Mouse (Mus musculus): ENCODE measurements around the gene Spaca9. TPM values are rescaled to one million over a fixed set of nuclear protein-coding genes. Genes with fewer than 3 reads are reported as not detected.
A peak's percentile ranks its signal among the peaks of the same experiment; 100 is the strongest.

The Spaca9 gene
- total and polyA plus RNA-seq, 3 experiments = 1.7 TPM; not detected in 2

GRCm38 (mm10) chr2:28662891-28663290 lies 36.6 kb downstream of the Spaca9 start:
- no peaks in the 10 kb centered on the region for H3K79me2 ChIP-seq (replicated peaks; ENCODE audit: control insufficient read depth, insufficient read depth, low read length)
- no peaks in the 10 kb centered on the region for H3K4me1 ChIP-seq (ENCODE audit: control insufficient read depth, insufficient read depth, low read length)
- no peak overlapping the region for H3K9ac ChIP-seq (ENCODE audit: low read depth, low read length)
- no peaks in the 10 kb centered on the region for H3K36me3 ChIP-seq (ENCODE audit: control insufficient read depth, insufficient read depth, low read length)
- DNase-seq = no peak
- intact Hi-C loops (cut with DNase I) = no loop called here
- H3K4me3 ChIP-seq = no peak overlapping the region
- H3K27me3 ChIP-seq (ENCODE audit: control insufficient read depth, insufficient read depth, low read length) = no peaks in the 10 kb centered on the region
- H3K27ac ChIP-seq = no peak overlapping the region
- TF ChIP-seq CTCF (IDR thresholded peaks at IDR 0.05) (no peak), POLR2A (IDR thresholded peaks at IDR 0.05; ENCODE audit: insufficient read depth, low read depth, low read length) (no peak), EP300 (IDR thresholded peaks at IDR 0.05; ENCODE audit: insufficient read depth, low read depth, low read length) (no peak)
- WGBS = 94% methylated on average over 3 of the region's 3 CpGs

GRCm38 (mm10) chr2:28656216-28656615 lies 43.3 kb downstream of the Spaca9 start:
- Histone ChIP-seq H3K4me1 (ENCODE audit: control insufficient read depth, insufficient read depth, low read length) (no peaks in the 10 kb centered on the region), H3K27ac (no peak overlapping the region), H3K36me3 (ENCODE audit: control insufficient read depth, insufficient read depth, low read length) (no peaks in the 10 kb centered on the region), H3K9ac (ENCODE audit: low read depth, low read length) (no peak overlapping the region), H3K4me3 (no peak overlapping the region), H3K79me2 (replicated peaks; ENCODE audit: control insufficient read depth, insufficient read depth, low read length) (peaks cover 4% of the 10 kb centered on the region; the same call in 1 of the 2 replicates), H3K27me3 (ENCODE audit: control insufficient read depth, insufficient read depth, low read length) (no peaks in the 10 kb centered on the region)
- 77% methylated on average over 8 of the region's 8 CpGs for WGBS
- DNase-seq = no peak
- intact Hi-C loops (cut with DNase I) = no loop called here
- TF ChIP-seq POLR2A (IDR thresholded peaks at IDR 0.05; ENCODE audit: insufficient read depth, low read depth, low read length) = no peak
- TF ChIP-seq CTCF (IDR thresholded peaks at IDR 0.05) = no peak
- no peak for TF ChIP-seq EP300 (IDR thresholded peaks at IDR 0.05; ENCODE audit: insufficient read depth, low read depth, low read length)

GRCm38 (mm10) chr2:28654295-28654694 lies 45.2 kb downstream of the Spaca9 start:
- TF ChIP-seq EP300 (IDR thresholded peaks at IDR 0.05; ENCODE audit: insufficient read depth, low read depth, low read length) (no peak), CTCF (IDR thresholded peaks at IDR 0.05) (peak; percentile 60), POLR2A (IDR thresholded peaks at IDR 0.05; ENCODE audit: insufficient read depth, low read depth, low read length) (no peak)
- Histone ChIP-seq H3K4me1 (ENCODE audit: control insufficient read depth, insufficient read depth, low read length) (peaks cover 3% of the 10 kb centered on the region), H3K27ac (no peak overlapping the region), H3K9ac (ENCODE audit: low read depth, low read length) (no peak overlapping the region), H3K27me3 (ENCODE audit: control insufficient read depth, insufficient read depth, low read length) (no peaks in the 10 kb centered on the region), H3K79me2 (replicated peaks; ENCODE audit: control insufficient read depth, insufficient read depth, low read length) (peaks cover 7% of the 10 kb centered on the region; the same call in 1 of the 2 replicates), H3K36me3 (ENCODE audit: control insufficient read depth, insufficient read depth, low read length) (no peaks in the 10 kb centered on the region), H3K4me3 (no peak overlapping the region)
- no peak for DNase-seq
- WGBS = 69% methylated on average over 2 of the region's 2 CpGs
- intact Hi-C loops (cut with DNase I) = no loop called here

- no peak overlapping the region for H3K4me3 ChIP-seq
- no peak overlapping the region for H3K9ac ChIP-seq (ENCODE audit: low read depth, low read length)
- peaks cover 3% of the 10 kb centered on the region for H3K4me1 ChIP-seq (ENCODE audit: control insufficient read depth, insufficient read depth, low read length)
- peaks cover 7% of the 10 kb centered on the region; the same call in 1 of the 2 replicates for H3K79me2 ChIP-seq (replicated peaks; ENCODE audit: control insufficient read depth, insufficient read depth, low read length)
- H3K27me3 ChIP-seq (ENCODE audit: control insufficient read depth, insufficient read depth, low read length) = no peaks in the 10 kb centered on the region
- H3K27ac ChIP-seq = no peak overlapping the region
- intact Hi-C loops (cut with DNase I) = no loop called here
- WGBS = 95% methylated on average over 7 of the region's 7 CpGs
- no peaks in the 10 kb centered on the region for H3K36me3 ChIP-seq (ENCODE audit: control insufficient read depth, insufficient read depth, low read length)
- DNase-seq = no peak
- no peak for TF ChIP-seq POLR2A (IDR thresholded peaks at IDR 0.05; ENCODE audit: insufficient read depth, low read depth, low read length)
Observed at GRCm38 (mm10) chr2:28653351-28653750, 46.2 kb downstream of the Spaca9 start.

- Histone ChIP-seq H3K27me3 (ENCODE audit: control insufficient read depth, insufficient read depth, low read length) (no peaks in the 10 kb centered on the region), H3K36me3 (ENCODE audit: control insufficient read depth, insufficient read depth, low read length) (no peaks in the 10 kb centered on the region), H3K4me1 (ENCODE audit: control insufficient read depth, insufficient read depth, low read length) (peaks cover 3% of the 10 kb centered on the region), H3K79me2 (replicated peaks; ENCODE audit: control insufficient read depth, insufficient read depth, low read length) (peaks cover 10% of the 10 kb centered on the region), H3K9ac (ENCODE audit: low read depth, low read length) (no peak overlapping the region), H3K4me3 (no peak overlapping the region), H3K27ac (no peak overlapping the region)
- TF ChIP-seq EP300 (IDR thresholded peaks at IDR 0.05; ENCODE audit: insufficient read depth, low read depth, low read length) = no peak
- no peak for TF ChIP-seq POLR2A (IDR thresholded peaks at IDR 0.05; ENCODE audit: insufficient read depth, low read depth, low read length)
- TF ChIP-seq CTCF (IDR thresholded peaks at IDR 0.05) = no peak
- no peak for DNase-seq
- intact Hi-C loops (cut with DNase I) = no loop called here
Observed at GRCm38 (mm10) chr2:28650526-28650925, 49.0 kb downstream of the Spaca9 start.

- WGBS = 91% methylated on average over 3 of the region's 3 CpGs
Observed at GRCm38 (mm10) chr2:28643081-28643480, 56.4 kb downstream of the Spaca9 start.

More at GRCm38 (mm10) chr2:28643081-28643480, 56.4 kb downstream of the Spaca9 start:
- Histone ChIP-seq H3K36me3 (ENCODE audit: control insufficient read depth, insufficient read depth, low read length) (no peaks in the 10 kb centered on the region), H3K4me1 (ENCODE audit: control insufficient read depth, insufficient read depth, low read length) (no peaks in the 10 kb centered on the region), H3K27ac (no peak overlapping the region), H3K9ac (ENCODE audit: low read depth, low read length) (no peak overlapping the region), H3K27me3 (ENCODE audit: control insufficient read depth, insufficient read depth, low read length) (no peaks in the 10 kb centered on the region), H3K4me3 (no peak overlapping the region), H3K79me2 (replicated peaks; ENCODE audit: control insufficient read depth, insufficient read depth, low read length) (peaks cover 7% of the 10 kb centered on the region)
- intact Hi-C loops (cut with DNase I) = loop anchor here (5.0 kb wide), 2 partner anchors 56 to 131 kb away; partner anchors contain the start of gene Ralgds
- DNase-seq = no peak
- TF ChIP-seq POLR2A (IDR thresholded peaks at IDR 0.05; ENCODE audit: insufficient read depth, low read depth, low read length) = no peak
- TF ChIP-seq EP300 (IDR thresholded peaks at IDR 0.05; ENCODE audit: insufficient read depth, low read depth, low read length) = no peak
- TF ChIP-seq CTCF (IDR thresholded peaks at IDR 0.05) = no peak

Small RNA genes lying within 50 kb of the gene (microRNA-seq; reads per million reads assigned to microRNA genes)
- gene Mir3088 = 0 reads per million in 2 experiments

Other genes with a start within 250 kb of the Spaca9 start
- gene 1700007K13Rik, start 233.4 kb downstream of the Spaca9 start, total RNA-seq (2021) = not detected
- gene 1700007K13Rik, start 233.4 kb downstream of the Spaca9 start, polyA plus RNA-seq (2012; rRNA removed) = 0.94 TPM in 1 of 2 replicates, not detected in the other
- 10 to 100 TPM; 42.1 to 43.0 TPM for gene Mrps2, start 231.7 kb downstream of the Spaca9 start, total RNA-seq (2021)
- 47.8 and 68.2 TPM in 2 replicates for gene Mrps2, start 231.7 kb downstream of the Spaca9 start, polyA plus RNA-seq (2012; rRNA removed)
- 1 to 10 TPM; 1.8 to 2.1 TPM for gene Gbgt1, start 202.8 kb downstream of the Spaca9 start, total RNA-seq (2021)
- gene Gbgt1, start 202.8 kb downstream of the Spaca9 start, polyA plus RNA-seq (2012; rRNA removed) = 1.3 and 2.2 TPM in 2 replicates
- 1 to 10 TPM; 1.0 to 1.7 TPM for gene Gm10134, start 193.6 kb downstream of the Spaca9 start, total RNA-seq (2021)
- gene Gm10134, start 193.6 kb downstream of the Spaca9 start, polyA plus RNA-seq (2012; rRNA removed) = 0.47 TPM in 1 of 2 replicates, not detected in the other
- 10 to 100 TPM in 1 of 2 experiments, 1 to 10 TPM in 1; 9.7 to 12.2 TPM for gene Ralgds, start 186.6 kb downstream of the Spaca9 start, total RNA-seq (2021)
- 19.5 and 24.8 TPM in 2 replicates for gene Ralgds, start 186.6 kb downstream of the Spaca9 start, polyA plus RNA-seq (2012; rRNA removed)
- gene Cel, start 136.3 kb downstream of the Spaca9 start, total RNA-seq (2021) = not detected
- gene Cel, start 136.3 kb downstream of the Spaca9 start, polyA plus RNA-seq (2012; rRNA removed) = not detected in 2 replicates
- 10 to 100 TPM; 11.0 to 12.2 TPM for gene Gtf3c5, start 116.0 kb downstream of the Spaca9 start, total RNA-seq (2021)
- 14.3 and 21.9 TPM in 2 replicates for gene Gtf3c5, start 116.0 kb downstream of the Spaca9 start, polyA plus RNA-seq (2012; rRNA removed)
- gene Gfi1b, start 77.7 kb downstream of the Spaca9 start, total RNA-seq (2021) = not detected
- gene Gfi1b, start 77.7 kb downstream of the Spaca9 start, polyA plus RNA-seq (2012; rRNA removed) = 0.12 TPM in 2 replicates
- 10 to 100 TPM; 24.9 to 29.3 TPM for gene Tsc1, start 58.5 kb downstream of the Spaca9 start, total RNA-seq (2021)
- gene Tsc1, start 58.5 kb downstream of the Spaca9 start, polyA plus RNA-seq (2012; rRNA removed) = 11.5 and 22.7 TPM in 2 replicates
- not detected for gene Ak8, start 437 bp upstream of the Spaca9 start, total RNA-seq (2021)
- gene Ak8, start 437 bp upstream of the Spaca9 start, polyA plus RNA-seq (2012; rRNA removed) = 0.18 and 0.59 TPM in 2 replicates
- 10 to 100 TPM; 16.7 to 18.4 TPM for gene Gtf3c4, start 140.6 kb upstream of the Spaca9 start, total RNA-seq (2021)
- gene Gtf3c4, start 140.6 kb upstream of the Spaca9 start, polyA plus RNA-seq (2012; rRNA removed) = 4.5 and 9.6 TPM in 2 replicates
- 1 to 10 TPM; 4.1 to 4.5 TPM for gene Ddx31, start 140.7 kb upstream of the Spaca9 start, total RNA-seq (2021)
- 1.5 and 2.0 TPM in 2 replicates for gene Ddx31, start 140.7 kb upstream of the Spaca9 start, polyA plus RNA-seq (2012; rRNA removed)
- gene Barhl1, start 216.9 kb upstream of the Spaca9 start, total RNA-seq (2021) = not detected
- not detected in 2 replicates for gene Barhl1, start 216.9 kb upstream of the Spaca9 start, polyA plus RNA-seq (2012; rRNA removed)

Data from heart, adult 2 months (tissue).